Comparison of ENCODE assay signal across 18 mouse cellular contexts in the genomic region with DNA sequence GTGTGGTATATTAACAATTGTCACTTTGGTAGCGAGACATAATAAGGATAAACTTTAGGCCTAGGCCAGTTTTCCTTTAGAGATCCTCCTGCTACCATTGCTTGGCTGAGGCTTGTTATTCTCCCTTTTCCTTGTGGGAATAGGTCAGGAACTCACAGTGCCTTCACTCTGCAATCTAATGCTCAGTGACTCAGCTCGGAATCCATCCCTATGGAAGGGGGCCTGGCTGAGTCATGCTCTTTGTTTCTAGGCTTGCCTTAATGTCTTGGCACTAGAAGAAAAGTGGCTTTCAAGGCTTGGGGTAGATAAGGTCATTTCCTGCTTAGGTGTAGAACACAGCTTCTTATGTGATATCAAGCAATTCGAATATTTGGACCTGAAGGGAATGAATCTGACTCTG.
A peak's percentile ranks its signal among the peaks of the same experiment; 100 is the strongest.
DNase-seq lines count a peak whose midpoint lies in the region; TF ChIP-seq lines count a peak whose summit lies in the region.
"Had no signal": no experiment of that assay in that cellular context is flagged by ENCODE, and none has a peak within 500 bp of the region (broad histone marks: within the 10 kb centered on the region; RNA-seq: fewer than 3 reads in every experiment).

No protein-coding gene starts in this region.

- TF ChIP-seq CTCF in C2C12 (IDR thresholded peaks at IDR 0.05; ENCODE audit: control insufficient read depth, insufficient read depth, insufficient read length): no peak

- H3K4me3 ChIP-seq in C2C12 (ENCODE audit: insufficient read depth, poor library complexity, severe bottlenecking): no peak overlapping the region
- no peak overlapping the region for H3K4me3 ChIP-seq in heart, embryonic 10.5 days
- H3K4me3 ChIP-seq in hindbrain, embryonic 10.5 days: no peak overlapping the region
- H3K4me3 ChIP-seq: embryonic facial prominence, embryonic 10.5 days; forebrain, embryonic 13.5 days; heart, adult 2 months; heart, embryonic 12.5 days; hindbrain, embryonic 15.5 days had no signal

- H3K36me3 ChIP-seq in C2C12 (ENCODE audit: control insufficient read depth, insufficient read depth): no peaks in the 10 kb centered on the region
- no peaks in the 10 kb centered on the region for H3K36me3 ChIP-seq in heart, embryonic 10.5 days
- no peaks in the 10 kb centered on the region for H3K36me3 ChIP-seq in hindbrain, embryonic 10.5 days
- H3K36me3 ChIP-seq: embryonic facial prominence, embryonic 10.5 days; heart, embryonic 12.5 days; hindbrain, embryonic 15.5 days had no signal

- WGBS in heart, embryonic 10.5 days: 63% methylated on average over 3 of the region's 3 CpGs
- WGBS in hindbrain, embryonic 10.5 days: 85% methylated on average over 3 of the region's 3 CpGs

- H3K4me1 ChIP-seq in heart, embryonic 10.5 days: no peaks in the 10 kb centered on the region
- no peaks in the 10 kb centered on the region for H3K4me1 ChIP-seq in hindbrain, embryonic 10.5 days (replicated peaks)
- H3K4me1 ChIP-seq: embryonic facial prominence, embryonic 10.5 days; forebrain, embryonic 13.5 days; heart, embryonic 12.5 days; hindbrain, embryonic 15.5 days had no signal

- H3K27me3 ChIP-seq in C2C12 (ENCODE audit: control insufficient read depth, insufficient read depth, insufficient read length): no peaks in the 10 kb centered on the region
- no peaks in the 10 kb centered on the region for H3K27me3 ChIP-seq in heart, embryonic 10.5 days (ENCODE audit: insufficient read depth, poor library complexity, severe bottlenecking)
- no peaks in the 10 kb centered on the region for H3K27me3 ChIP-seq in hindbrain, embryonic 10.5 days (ENCODE audit: insufficient read depth, poor library complexity, severe bottlenecking)
- H3K27me3 ChIP-seq: CH12.LX; forebrain, embryonic 13.5 days; heart, embryonic 12.5 days; hindbrain, embryonic 15.5 days had no signal

- no peaks in the 10 kb centered on the region for H3K9me3 ChIP-seq in heart, embryonic 10.5 days
- H3K9me3 ChIP-seq in hindbrain, embryonic 10.5 days: no peaks in the 10 kb centered on the region
- H3K9me3 ChIP-seq: embryonic facial prominence, embryonic 10.5 days; forebrain, embryonic 13.5 days; heart, embryonic 12.5 days; hindbrain, embryonic 15.5 days had no signal

- no peaks in the 10 kb centered on the region for H3K79me2 ChIP-seq in C2C12 (ENCODE audit: control insufficient read depth, insufficient read depth)

- H3ac ChIP-seq in C2C12 (ENCODE audit: control insufficient read depth, insufficient read length, low read depth): no peak overlapping the region

- peak; percentile 6 for DNase-seq in adrenal gland, postnatal 10 days
- DNase-seq in adrenal gland, postnatal 4 days (ENCODE audit: low spot score in 2 of 2): no peak
- peak; percentile 7 for DNase-seq in adrenal gland, postnatal 14 days
- DNase-seq in right cerebral cortex, postnatal 10 days (ENCODE audit: low spot score in 2 of 2): no peak
- DNase-seq in heart, embryonic 10.5 days (ENCODE audit: low spot score): no peak
- DNase-seq in hindbrain, embryonic 10.5 days (ENCODE audit: low spot score): no peak
- DNase-seq: cerebellum, adult 2 months; cerebellum, postnatal 10 days; forebrain, postnatal 0 days; gastrocnemius, postnatal 14 days; heart, adult 2 months; kidney, adult 9 months had no signal

- no peak overlapping the region for H3K27ac ChIP-seq in heart, embryonic 10.5 days
- H3K27ac ChIP-seq in hindbrain, embryonic 10.5 days: no peak overlapping the region
- H3K27ac ChIP-seq: embryonic facial prominence, embryonic 10.5 days; forebrain, embryonic 13.5 days; heart, adult 2 months; hindbrain, embryonic 15.5 days had no signal

- no peaks in the 10 kb centered on the region for H3K79me3 ChIP-seq in C2C12 (ENCODE audit: low read depth)

TF ChIP-seq in C2C12, 6 proteins besides CTCF, POLR2A, EP300 and RAD21:
- TF ChIP-seq MAX (IDR thresholded peaks at IDR 0.05): no peak
- TF ChIP-seq FOSL1 (IDR thresholded peaks at IDR 0.05; ENCODE audit: insufficient read depth, low read length, poor library complexity, severe bottlenecking): peak; percentile 25

Comparison
In these comparisons a context has a peak if more than half of its experiments do, and no peak if none do; other contexts are left out.
1. DNase-seq: peak in adrenal gland, postnatal 10 days (single experiment) and adrenal gland, postnatal 14 days (single experiment); none in adrenal gland, postnatal 4 days (0 of 2), right cerebral cortex, postnatal 10 days (0 of 2), heart, embryonic 10.5 days (single experiment) and hindbrain, embryonic 10.5 days (single experiment).